Mouse (Mus musculus) right cerebral cortex, postnatal 25 days (tissue): ENCODE measurements around the gene Gpr3.

ENCODE experiments used
- DNase-seq: peaks from one replicate; pipeline ENCODE4 v3.0.0; 2022

The Gpr3 gene

GRCm38 (mm10) chr4:133197801-133198286, 14.5 kb downstream of the Gpr3 start:
- DNase-seq, result no peak

- DNase-seq, result no peak
These were observed 15.0 kb downstream of the Gpr3 start for GRCm38 (mm10) chr4:133197355-133197754.

- DNase-seq, result no peak
These were observed 15.5 kb downstream of the Gpr3 start for GRCm38 (mm10) chr4:133196852-133197251.

GRCm38 (mm10) chr4:133196136-133196535, 16.2 kb downstream of the Gpr3 start:
- no peak for DNase-seq

GRCm38 (mm10) chr4:133195014-133195413, 17.3 kb downstream of the Gpr3 start:
- DNase-seq, result no peak

GRCm38 (mm10) chr4:133194482-133194881, 17.9 kb downstream of the Gpr3 start:
- DNase-seq, result no peak

- DNase-seq, result no peak
These were observed 22.9 kb downstream of the Gpr3 start for GRCm38 (mm10) chr4:133189396-133189795.

GRCm38 (mm10) chr4:133186856-133187255, 25.5 kb downstream of the Gpr3 start:
- no peak for DNase-seq

GRCm38 (mm10) chr4:133185893-133186292, 26.4 kb downstream of the Gpr3 start:
- no peak for DNase-seq

- no peak for DNase-seq
These were observed 27.3 kb downstream of the Gpr3 start for GRCm38 (mm10) chr4:133184898-133185665.

- no peak for DNase-seq
These were observed 28.1 kb downstream of the Gpr3 start for GRCm38 (mm10) chr4:133184031-133184897.

GRCm38 (mm10) chr4:133182439-133183033, 29.8 kb downstream of the Gpr3 start:
- DNase-seq, result no peak

- no peak for DNase-seq
These were observed 33.1 kb downstream of the Gpr3 start for GRCm38 (mm10) chr4:133179258-133179657.

GRCm38 (mm10) chr4:133178305-133178704, 34.0 kb downstream of the Gpr3 start:
- no peak for DNase-seq

GRCm38 (mm10) chr4:133176761-133177403, 35.5 kb downstream of the Gpr3 start:
- DNase-seq, result no peak

GRCm38 (mm10) chr4:133175998-133176760, 36.2 kb downstream of the Gpr3 start:
- DNase-seq, result no peak

GRCm38 (mm10) chr4:133175274-133175673, 37.1 kb downstream of the Gpr3 start:
- DNase-seq, result no peak

- no peak for DNase-seq
These were observed 38.0 kb downstream of the Gpr3 start for GRCm38 (mm10) chr4:133174361-133174760.

- DNase-seq, result no peak
These were observed 39.9 kb downstream of the Gpr3 start for GRCm38 (mm10) chr4:133172451-133172850.

GRCm38 (mm10) chr4:133170616-133171015, 41.7 kb downstream of the Gpr3 start:
- no peak for DNase-seq

GRCm38 (mm10) chr4:133170056-133170524, 42.2 kb downstream of the Gpr3 start:
- no peak for DNase-seq
